Mouse (Mus musculus): ENCODE measurements around the gene Tnfrsf25. TPM values are rescaled to one million over a fixed set of nuclear protein-coding genes. Genes with fewer than 3 reads are reported as not detected.

The Tnfrsf25 gene
- polyA plus RNA-seq, 1 experiment from 2014 or later = 0.11 TPM

DNA sequence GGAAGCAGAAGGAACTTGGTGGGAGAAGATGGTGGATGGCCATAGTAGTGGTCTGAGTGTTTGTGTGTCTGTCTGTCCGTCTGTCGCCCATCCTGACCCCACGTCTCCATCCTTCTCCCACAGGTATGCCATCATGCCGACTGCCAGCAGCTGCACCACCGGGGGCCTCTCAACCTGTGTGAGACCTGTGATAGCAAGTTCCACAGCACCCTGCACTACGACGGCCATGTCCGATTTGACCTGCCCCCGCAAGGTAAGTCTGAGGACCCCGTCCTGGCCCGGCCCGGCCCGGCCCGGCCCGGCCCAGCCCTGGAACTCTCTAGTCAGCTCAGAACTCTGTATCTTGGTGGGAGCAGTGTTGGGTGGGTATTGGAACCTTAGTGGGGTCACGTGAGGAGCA, 13.8 kb upstream of the Tnfrsf25 start:
- 97% methylated on average over 15 of the region's 16 CpGs for WGBS (ENCODE audit: missing documents)
- no peaks in the 10 kb centered on the region for H3K79me2 ChIP-seq (ENCODE audit: inconsistent target)
- no peaks in the 10 kb centered on the region for H3K36me3 ChIP-seq (ENCODE audit: inconsistent target)
- H3K4me3 ChIP-seq (ENCODE audit: inconsistent target) = no peak overlapping the region
- no peak overlapping the region for H3K27ac ChIP-seq

DNA sequence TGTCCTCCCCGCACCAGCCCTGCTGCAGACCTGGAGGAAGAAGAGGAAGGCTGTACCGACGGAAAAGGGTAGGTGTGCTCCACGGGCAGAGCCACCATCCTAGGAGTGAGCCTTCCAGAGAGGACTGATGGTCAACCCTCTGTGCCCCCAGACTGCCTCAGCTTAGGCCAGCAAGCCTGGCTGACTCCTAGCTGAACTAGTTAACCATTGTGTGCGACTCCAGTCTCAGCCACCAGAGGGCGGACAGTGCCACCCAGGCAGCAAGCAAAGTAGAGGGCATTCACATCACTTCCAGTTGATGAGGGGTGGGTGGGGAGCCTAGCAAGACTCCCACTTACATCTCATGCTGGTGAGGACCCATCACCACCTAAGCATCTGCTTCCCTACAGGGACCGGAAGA, 12.7 kb upstream of the Tnfrsf25 start:
- no peak overlapping the region for H3K4me3 ChIP-seq (ENCODE audit: inconsistent target)
- no peaks in the 10 kb centered on the region for H3K36me3 ChIP-seq (ENCODE audit: inconsistent target)
- H3K27ac ChIP-seq = no peak overlapping the region
- 60% methylated on average over 7 of the region's 7 CpGs for WGBS (ENCODE audit: missing documents)
- H3K79me2 ChIP-seq (ENCODE audit: inconsistent target) = no peaks in the 10 kb centered on the region

DNA sequence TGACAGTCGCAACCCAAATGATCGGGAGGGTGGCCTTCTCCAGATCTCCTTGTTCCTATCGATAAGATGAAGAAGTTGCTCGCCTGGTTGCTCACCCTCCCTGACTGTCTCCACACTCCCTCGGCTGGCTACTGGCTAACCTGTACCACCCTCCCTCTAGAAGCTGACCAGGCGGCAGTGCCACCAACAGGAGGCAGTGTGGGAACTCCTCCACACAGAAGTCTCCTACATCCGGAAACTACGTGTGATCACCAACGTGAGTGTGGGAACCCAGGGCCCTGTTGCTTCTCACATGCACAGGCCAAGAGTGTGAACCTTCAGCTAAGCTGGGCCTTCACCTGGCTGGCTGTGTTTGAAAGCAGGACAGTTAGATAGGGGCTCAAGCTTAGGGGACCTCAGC, 9.0 kb upstream of the Tnfrsf25 start:
- H3K36me3 ChIP-seq (ENCODE audit: inconsistent target) = no peaks in the 10 kb centered on the region
- H3K79me2 ChIP-seq (ENCODE audit: inconsistent target) = no peaks in the 10 kb centered on the region
- WGBS (ENCODE audit: missing documents) = 89% methylated on average over 9 of the region's 9 CpGs
- H3K4me3 ChIP-seq (ENCODE audit: inconsistent target) = no peak overlapping the region
- no peak overlapping the region for H3K27ac ChIP-seq

DNA sequence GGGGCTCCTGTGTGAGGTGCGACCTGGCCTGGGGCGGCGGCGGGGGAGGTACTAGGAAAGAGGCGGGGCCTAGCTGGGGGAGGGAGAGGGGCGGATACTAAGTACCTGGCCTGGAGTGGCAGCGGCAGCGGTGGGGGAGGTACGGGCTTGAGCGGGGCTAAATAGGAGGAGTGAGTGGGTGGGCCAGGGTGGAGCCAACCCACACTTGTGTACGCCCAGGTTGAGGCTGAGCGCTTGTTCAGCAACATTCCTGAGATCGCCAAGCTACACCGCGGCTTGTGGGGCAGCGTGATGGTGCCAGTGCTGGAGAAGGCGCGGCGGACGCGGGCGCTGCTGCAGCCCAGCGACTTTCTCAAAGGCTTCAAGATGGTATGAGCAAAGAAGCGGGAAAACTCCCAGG, 8.2 kb upstream of the Tnfrsf25 start:
- no peaks in the 10 kb centered on the region for H3K36me3 ChIP-seq (ENCODE audit: inconsistent target)
- no peak overlapping the region for H3K27ac ChIP-seq
- no peaks in the 10 kb centered on the region for H3K79me2 ChIP-seq (ENCODE audit: inconsistent target)
- H3K4me3 ChIP-seq (ENCODE audit: inconsistent target) = no peak overlapping the region
- WGBS (ENCODE audit: missing documents) = 86% methylated on average over 23 of the region's 24 CpGs

DNA sequence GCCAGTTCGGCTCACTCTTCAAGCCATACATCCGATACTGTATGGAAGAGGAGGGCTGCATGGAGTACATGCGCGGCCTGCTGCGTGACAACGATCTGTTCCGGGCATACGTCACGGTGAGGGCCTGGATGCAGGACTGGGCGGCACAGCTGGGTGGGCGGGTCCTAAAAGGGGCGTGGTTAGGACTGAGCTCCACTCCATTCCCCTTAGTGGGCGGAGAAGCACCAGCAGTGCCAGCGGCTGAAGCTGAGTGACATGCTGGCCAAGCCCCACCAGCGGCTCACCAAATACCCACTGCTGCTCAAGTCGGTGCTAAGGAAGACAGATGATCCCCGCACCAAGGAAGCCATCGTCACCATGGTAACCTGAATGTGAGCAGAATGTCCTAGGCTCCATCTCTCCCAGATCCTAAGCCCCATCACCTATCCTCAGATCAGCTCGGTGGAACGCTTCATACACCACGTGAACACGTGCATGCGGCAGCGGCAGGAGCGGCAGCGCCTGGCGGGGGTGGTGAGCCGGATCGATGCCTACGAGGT, 7.7 kb upstream of the Tnfrsf25 start:
- H3K27ac ChIP-seq = no peak overlapping the region
- H3K79me2 ChIP-seq (ENCODE audit: inconsistent target) = no peaks in the 10 kb centered on the region
- WGBS (ENCODE audit: missing documents) = 89% methylated on average over 29 of the region's 30 CpGs
- no peak overlapping the region for H3K4me3 ChIP-seq (ENCODE audit: inconsistent target)
- H3K36me3 ChIP-seq (ENCODE audit: inconsistent target) = no peaks in the 10 kb centered on the region

DNA sequence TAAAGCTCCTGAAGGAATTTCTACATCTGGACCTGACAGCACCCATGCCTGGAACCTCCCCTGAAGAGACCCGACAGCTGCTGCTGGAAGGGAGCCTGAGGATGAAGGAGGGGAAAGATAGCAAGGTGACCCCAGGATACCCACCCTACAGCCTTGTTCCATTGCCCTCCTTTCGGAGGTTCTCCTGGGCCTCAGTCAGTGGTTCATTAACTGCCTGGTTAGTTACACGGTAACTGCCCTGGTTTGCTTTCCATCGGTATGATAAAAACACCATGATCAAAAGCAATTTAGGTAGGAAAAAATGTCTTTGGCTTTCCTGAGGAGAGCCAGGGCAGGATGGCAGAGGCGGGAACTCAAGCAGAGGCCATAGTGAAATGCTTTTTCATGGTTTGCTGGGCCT, 7.1 kb upstream of the Tnfrsf25 start:
- WGBS (ENCODE audit: missing documents) = 93% methylated on average over 5 of the region's 5 CpGs
- Histone ChIP-seq H3K27ac (no peak overlapping the region), H3K4me3 (ENCODE audit: inconsistent target) (no peak overlapping the region), H3K36me3 (ENCODE audit: inconsistent target) (no peaks in the 10 kb centered on the region), H3K79me2 (ENCODE audit: inconsistent target) (no peaks in the 10 kb centered on the region)

DNA sequence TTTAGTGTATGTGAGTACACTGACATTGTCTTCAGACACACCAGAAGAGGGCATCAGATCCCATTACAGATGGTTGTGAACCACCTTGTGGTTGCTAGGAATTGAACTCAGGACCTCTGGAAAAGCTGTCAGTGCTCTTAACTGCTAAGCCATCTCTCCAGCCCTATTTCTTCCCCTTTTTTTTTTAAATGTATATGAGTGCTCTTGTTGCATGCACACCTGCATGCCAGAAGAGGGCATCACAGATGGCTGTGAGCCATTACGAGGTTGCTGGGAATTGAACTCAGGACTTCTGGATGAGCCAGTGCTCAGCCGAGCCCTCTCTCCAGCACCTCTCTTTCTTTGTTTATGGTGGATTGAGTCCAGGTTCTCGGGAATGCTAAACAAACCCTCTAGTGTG, 6.2 kb upstream of the Tnfrsf25 start:
- 80% methylated on average over 1 of the region's 3 CpGs for WGBS (ENCODE audit: missing documents)
- no peak overlapping the region for H3K27ac ChIP-seq
- H3K36me3 ChIP-seq (ENCODE audit: inconsistent target) = no peaks in the 10 kb centered on the region
- no peaks in the 10 kb centered on the region for H3K79me2 ChIP-seq (ENCODE audit: inconsistent target)
- H3K4me3 ChIP-seq (ENCODE audit: inconsistent target) = no peak overlapping the region

DNA sequence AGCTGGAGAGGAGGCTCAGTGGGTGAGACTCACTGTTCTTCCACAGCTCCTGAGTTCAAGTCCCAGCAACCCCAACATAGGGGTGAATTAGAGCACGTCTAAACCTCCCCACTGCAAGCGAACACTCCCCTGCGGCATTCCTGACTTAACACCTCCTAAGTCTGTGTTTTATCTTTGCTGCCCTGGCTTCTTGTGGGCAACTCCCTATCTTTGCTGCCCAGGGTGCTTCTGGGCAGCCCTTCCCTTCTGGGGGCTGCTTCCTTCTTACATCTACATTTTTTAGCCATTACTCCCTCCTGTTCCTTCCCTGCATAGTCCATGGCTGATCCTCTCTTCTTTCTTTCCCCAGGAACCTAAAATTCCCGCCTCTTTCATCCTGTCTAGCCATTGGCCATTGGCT, 5.0 kb upstream of the Tnfrsf25 start:
- no peak overlapping the region for H3K4me3 ChIP-seq (ENCODE audit: inconsistent target)
- H3K27ac ChIP-seq = no peak overlapping the region
- no peaks in the 10 kb centered on the region for H3K36me3 ChIP-seq (ENCODE audit: inconsistent target)
- WGBS (ENCODE audit: missing documents) = 91% methylated on average over 4 of the region's 4 CpGs
- H3K79me2 ChIP-seq (ENCODE audit: inconsistent target) = no peaks in the 10 kb centered on the region

DNA sequence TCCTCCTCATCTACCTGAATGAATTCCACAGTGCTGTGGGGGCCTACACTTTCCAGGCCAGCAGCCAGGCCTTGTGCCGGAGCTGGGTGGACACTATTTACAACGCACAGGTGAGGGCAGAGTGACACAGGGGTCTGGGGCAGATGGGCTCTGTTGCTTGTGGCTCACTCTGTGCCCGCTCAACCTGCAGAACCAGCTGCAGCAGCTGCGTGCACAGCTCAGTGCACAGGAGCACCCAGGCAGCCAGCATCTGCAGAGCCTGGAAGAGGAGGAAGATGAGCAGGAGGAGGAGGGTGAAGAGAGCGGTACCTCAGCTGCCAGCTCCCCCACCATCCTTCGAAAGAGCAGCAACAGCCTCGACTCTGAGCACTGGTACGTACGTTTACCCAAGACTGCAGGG, 3.4 kb upstream of the Tnfrsf25 start:
- 96% methylated on average over 9 of the region's 9 CpGs for WGBS (ENCODE audit: missing documents)
- H3K4me3 ChIP-seq (ENCODE audit: inconsistent target) = no peak overlapping the region
- H3K36me3 ChIP-seq (ENCODE audit: inconsistent target) = no peaks in the 10 kb centered on the region
- H3K27ac ChIP-seq = no peak overlapping the region
- no peaks in the 10 kb centered on the region for H3K79me2 ChIP-seq (ENCODE audit: inconsistent target)

DNA sequence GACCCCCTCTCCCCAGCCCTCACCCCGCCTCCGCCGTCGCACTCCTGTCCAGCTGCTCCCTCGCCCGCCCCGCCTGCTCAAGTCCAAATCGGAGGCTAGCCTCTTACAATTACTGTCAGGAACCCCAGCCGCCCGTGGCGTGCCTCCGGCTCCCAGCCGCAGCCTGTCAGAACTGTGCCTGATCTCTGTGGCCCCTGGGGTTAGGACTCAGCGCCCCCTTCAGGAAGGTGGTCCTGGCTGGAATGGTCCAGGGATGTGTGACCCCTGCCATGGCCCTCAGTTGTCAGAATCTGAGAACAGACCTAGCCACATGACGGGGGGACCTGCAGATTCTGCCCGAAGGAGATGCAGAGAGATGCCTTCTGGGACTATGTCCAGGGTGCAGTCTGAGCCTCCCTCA, 1.7 kb upstream of the Tnfrsf25 start:
- no peaks in the 10 kb centered on the region for H3K36me3 ChIP-seq (ENCODE audit: inconsistent target)
- no peak overlapping the region for H3K4me3 ChIP-seq (ENCODE audit: inconsistent target)
- 95% methylated on average over 16 of the region's 16 CpGs for WGBS (ENCODE audit: missing documents)
- H3K79me2 ChIP-seq (ENCODE audit: inconsistent target) = no peaks in the 10 kb centered on the region
- no peak overlapping the region for H3K27ac ChIP-seq

DNA sequence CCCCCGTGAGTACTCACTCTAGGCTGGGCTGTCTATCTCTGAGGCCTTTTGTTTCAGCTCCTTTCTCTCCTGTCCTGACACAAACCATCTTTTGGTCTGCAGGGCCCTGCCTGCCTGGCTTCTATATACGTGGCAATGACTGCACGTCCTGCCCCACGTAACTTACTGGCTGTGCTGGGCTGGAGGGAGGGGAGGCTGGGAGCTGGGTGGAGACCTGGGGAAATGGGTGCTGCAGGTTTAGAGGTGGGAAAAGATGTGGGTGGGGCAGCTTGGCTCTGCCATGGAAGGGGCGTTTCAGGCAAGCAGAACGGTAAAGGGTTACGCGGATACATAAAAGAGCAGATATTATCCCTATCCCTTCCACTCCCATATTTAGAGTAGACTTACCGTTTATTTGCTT, 1.8 kb downstream of the Tnfrsf25 start:
- Histone ChIP-seq H3K4me3 (ENCODE audit: inconsistent target) (no peak overlapping the region), H3K27ac (no peak overlapping the region), H3K36me3 (ENCODE audit: inconsistent target) (no peaks in the 10 kb centered on the region), H3K79me2 (ENCODE audit: inconsistent target) (no peaks in the 10 kb centered on the region)
- WGBS (ENCODE audit: missing documents) = 92% methylated on average over 9 of the region's 9 CpGs

DNA sequence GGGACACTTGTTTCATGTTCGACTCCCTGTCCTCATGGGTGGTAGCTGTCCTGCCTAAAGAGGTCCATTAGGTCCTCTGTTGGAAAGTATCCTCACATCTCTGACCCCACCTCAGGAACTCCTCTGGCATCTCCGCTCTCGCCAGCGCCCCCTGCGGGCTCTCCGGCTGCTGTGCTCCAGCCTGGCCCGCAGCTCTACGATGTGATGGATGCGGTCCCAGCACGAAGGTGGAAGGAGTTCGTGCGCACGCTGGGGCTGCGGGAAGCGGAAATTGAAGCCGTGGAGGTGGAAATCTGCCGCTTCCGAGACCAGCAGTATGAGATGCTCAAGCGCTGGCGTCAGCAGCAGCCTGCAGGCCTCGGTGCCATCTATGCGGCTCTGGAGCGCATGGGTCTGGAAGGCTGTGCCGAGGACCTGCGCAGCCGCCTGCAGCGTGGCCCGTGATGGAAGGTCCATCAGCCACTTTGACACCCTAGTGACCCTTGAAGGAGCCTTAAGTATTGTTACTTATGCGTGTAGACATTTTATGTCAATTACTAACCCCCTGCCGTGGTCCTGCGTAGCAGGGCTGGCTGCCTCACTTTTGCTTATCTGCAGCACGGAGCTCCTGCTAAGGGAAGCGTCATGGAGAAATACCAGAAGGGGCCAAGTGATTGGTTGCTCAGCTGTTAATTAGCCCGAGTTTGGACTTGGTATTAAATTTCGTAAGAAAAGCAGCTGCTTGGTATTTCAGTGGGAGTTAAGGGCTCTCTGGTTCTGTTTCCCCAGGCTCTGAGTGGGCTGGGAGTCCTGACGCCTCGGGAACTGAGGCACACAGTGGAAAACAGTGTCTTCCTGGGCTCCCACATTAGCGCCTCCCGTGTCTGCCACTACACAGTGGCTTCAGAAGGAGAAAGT, 3.9 kb downstream of the Tnfrsf25 start:
- Histone ChIP-seq H3K36me3 (ENCODE audit: inconsistent target) (no peaks in the 10 kb centered on the region), H3K79me2 (ENCODE audit: inconsistent target) (no peaks in the 10 kb centered on the region), H3K27ac (no peak overlapping the region), H3K4me3 (ENCODE audit: inconsistent target) (no peak overlapping the region)
- WGBS (ENCODE audit: missing documents) = 67% methylated on average over 39 of the region's 39 CpGs

DNA sequence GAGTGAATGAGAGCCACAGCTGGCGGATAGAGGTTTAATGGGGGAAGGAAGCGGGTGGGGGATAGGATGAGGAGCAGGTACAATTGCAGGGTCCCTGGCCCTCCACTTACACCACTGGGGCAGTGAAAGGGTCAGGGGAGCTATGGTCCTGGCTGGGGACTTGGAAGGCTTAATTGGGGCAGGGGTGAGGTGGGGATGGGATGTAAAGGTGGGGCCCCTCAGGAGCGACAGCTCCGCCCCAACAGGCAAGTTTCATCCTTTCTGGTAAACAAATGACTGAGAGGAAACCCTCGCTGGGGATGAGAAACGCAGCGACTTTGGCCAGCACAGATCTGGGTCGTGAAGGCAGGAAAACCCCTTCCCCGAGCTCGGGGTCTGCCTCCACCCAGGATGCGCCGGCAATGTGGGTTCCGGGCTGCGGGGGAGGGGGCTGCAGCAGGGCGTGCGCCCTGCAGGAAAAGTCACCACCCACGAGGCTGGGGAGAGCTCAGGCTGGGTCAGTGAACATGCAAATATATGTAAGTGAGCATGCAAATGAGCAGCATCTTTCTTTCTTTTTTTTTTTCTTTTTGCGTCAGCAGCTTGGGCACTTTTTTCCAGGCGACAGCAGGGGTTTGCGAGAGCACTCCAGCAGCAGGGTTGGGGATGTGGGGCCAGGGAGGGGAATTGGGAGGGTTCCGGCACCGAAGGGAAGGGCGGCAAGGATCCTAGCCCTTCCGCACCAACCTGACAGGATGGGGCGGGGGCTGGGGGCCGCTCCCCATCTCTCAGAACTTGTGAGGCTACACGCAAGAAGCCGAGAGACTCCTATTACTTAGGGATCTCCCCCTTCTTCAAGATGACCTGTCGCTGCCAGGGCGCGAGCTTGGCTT, 4.8 kb downstream of the Tnfrsf25 start:
- Histone ChIP-seq H3K36me3 (ENCODE audit: inconsistent target) (no peaks in the 10 kb centered on the region), H3K4me3 (ENCODE audit: inconsistent target) (no peak overlapping the region), H3K27ac (no peak overlapping the region), H3K79me2 (ENCODE audit: inconsistent target) (no peaks in the 10 kb centered on the region)
- 8% methylated on average over 28 of the region's 31 CpGs for WGBS (ENCODE audit: missing documents)

DNA sequence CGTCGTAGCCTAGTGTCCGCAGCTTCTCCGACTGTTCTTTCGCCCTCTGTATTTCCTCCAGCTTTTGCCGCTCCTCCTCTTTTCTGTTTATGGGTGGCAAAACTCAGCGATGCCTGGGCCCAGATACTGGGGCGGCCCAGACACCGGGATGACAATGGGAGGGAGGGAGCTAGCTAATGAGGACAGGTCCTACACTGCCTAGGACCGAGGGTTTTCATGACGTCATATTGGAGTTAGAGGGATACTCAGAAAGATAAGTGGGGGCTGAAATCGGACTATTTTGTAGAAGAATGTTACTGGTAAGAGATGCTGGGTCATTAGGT, 5.4 kb downstream of the Tnfrsf25 start:
- no peaks in the 10 kb centered on the region for H3K79me2 ChIP-seq (ENCODE audit: inconsistent target)
- WGBS (ENCODE audit: missing documents) = 7% methylated on average over 12 of the region's 12 CpGs
- no peaks in the 10 kb centered on the region for H3K36me3 ChIP-seq (ENCODE audit: inconsistent target)
- no peak overlapping the region for H3K4me3 ChIP-seq (ENCODE audit: inconsistent target)
- no peak overlapping the region for H3K27ac ChIP-seq

DNA sequence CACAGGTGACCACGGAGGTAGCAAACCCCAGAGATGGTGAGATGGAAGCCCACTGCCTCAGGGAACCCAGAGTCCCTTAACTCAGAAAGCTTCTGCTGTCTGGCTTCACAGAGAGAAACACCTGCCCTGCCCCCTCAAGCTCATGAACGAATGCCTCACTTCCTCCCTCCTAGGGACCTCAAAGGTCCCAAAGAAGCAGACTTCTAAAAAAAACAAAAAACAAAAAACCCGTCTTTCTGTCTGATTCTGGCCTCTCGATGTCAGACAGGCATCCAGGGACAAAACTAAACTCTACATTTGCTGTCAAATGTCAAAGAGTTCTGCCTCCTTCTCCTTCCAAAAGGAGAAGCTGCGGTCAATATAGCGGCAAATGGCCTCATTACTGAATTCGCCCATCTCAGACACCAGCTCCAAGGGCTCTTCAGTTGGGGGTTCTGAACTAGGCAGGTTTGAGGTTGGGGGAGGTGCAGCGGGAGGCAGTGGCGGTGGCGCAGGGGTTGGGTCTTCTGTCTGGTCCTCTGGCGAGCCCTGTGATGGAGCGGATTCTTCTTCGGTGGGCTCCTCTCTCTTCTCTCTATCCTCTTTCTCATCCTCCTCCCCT, 8.7 kb downstream of the Tnfrsf25 start:
- no peaks in the 10 kb centered on the region for H3K36me3 ChIP-seq (ENCODE audit: inconsistent target)
- H3K4me3 ChIP-seq (ENCODE audit: inconsistent target) = no peak overlapping the region
- H3K79me2 ChIP-seq (ENCODE audit: inconsistent target) = no peaks in the 10 kb centered on the region
- no peak overlapping the region for H3K27ac ChIP-seq
- 3% methylated on average over 13 of the region's 13 CpGs for WGBS (ENCODE audit: missing documents)
